Mouse (Mus musculus) NIH3T3 (cell line): ENCODE measurements at regions not wholly inside any gene's neighbourhood (a gene's known extent, or its start where the extent isn't known, plus 50 kb on each side); places are given as distances from the start of the nearest gene placed in this dataset.

ENCODE experiments used
- DNase-seq: peaks from one replicate; pipeline ENCODE4 v3.0.0-alpha.2; 2012; ENCODE audit warnings: low read depth

DNA sequence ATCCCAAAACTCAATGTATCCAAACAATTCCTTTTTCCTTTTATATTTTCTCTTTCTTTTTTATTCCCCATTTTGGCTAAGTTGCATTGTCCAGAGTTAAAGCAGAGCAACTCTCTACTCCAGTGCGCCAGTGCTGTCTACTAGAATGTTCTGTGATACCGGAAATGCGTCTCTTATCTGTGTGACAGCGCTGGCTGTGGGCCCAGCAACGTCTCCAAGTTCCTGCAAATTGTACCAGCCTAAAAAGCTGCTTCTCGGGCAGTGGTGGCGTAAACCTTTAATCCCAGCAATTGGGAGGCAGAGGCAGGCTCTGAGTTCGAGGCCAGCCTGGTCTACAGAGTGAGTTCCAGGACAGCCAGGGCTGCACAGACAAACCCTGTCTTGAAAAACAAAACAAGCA lies 59.4 kb downstream of the Cox18 start:
- no peak for DNase-seq

DNA sequence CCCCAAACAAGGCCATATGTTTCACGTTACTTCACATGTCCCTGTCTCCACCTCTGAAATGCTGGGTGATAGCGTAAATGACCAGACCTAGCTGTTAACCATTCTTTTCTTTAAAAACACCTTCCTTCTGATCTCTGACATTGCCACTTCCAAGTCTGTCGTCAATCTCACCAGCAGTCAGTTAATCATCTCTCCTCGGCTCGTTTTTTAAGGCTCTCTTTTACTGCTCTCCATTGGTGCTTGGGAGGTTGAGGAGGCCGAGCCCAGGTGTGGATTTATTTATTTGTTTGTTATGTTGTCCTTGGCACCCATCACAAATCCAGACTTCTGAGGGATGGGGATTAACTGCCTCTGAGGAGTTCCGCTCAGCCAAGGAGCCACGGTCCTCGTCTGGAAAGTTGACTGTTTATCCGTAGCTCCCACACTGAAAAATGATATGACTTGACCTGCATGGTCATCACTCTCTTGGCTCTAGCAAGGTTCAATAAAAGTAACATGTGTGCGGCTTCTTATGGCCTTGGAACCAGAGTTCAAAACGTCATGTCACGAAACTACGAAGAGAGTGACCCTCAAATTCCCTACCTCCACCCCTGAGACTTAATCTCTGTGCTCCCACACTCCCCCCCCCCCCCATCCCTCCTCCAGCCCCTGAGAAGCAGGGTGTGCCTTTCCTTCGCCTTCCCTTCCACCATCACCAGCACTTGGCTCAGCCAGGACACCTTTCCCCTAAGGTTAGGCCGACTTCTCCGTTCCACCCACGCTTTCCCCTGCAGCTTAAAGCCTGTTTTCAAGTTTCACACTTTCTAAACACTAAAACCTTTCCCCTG lies 60.6 kb downstream of the Cox18 start:
- DNase-seq = no peak

- no peak for DNase-seq
Measured at GRCm38 (mm10) chr5:90160281-90160680, 63.5 kb downstream of the Cox18 start.

DNA sequence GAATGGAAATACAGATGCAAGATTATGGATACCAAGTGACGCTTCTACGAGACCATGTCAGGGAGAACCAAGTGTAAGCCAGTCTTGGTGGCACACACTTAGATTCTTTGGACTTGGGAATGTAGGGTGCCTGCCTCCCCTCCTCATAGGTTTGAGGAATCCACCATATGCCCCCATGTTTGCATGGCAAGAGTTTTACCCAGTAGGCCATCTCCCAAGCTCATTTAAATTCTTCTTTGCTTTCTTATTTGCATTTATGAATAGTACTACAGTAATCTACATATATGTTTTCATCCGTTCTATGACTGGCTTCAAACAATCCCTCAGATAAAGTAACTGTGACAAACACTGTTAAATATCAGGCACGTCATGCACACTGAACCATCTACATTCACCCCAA lies 67.3 kb downstream of the Cox18 start:
- no peak for DNase-seq

- DNase-seq = no peak
Measured at GRCm38 (mm10) chr5:90149611-90150532, 73.9 kb downstream of the Cox18 start.

- DNase-seq = no peak
Measured at GRCm38 (mm10) chr5:90135971-90136370, 87.8 kb downstream of the Cox18 start.

DNA sequence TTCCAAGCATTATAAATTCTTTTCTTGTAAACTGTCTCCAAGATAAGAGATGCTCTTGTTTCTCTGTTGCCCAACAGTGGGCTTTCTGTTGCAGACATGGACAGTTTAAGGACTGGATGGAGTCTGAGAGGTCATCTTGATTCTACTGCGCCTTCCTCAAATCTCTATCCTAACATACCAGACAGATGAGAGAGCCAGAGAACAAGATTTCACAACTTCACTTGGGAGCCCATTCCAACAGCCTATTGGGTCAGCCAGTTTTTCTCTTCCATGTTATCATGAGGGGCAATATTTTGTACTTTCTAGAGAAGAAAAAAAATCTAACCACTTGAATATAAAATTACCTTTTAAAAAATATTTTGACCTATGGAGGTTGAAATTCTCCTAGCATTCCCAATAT lies 116.8 kb downstream of the Cox18 start:
- no peak for DNase-seq

DNA sequence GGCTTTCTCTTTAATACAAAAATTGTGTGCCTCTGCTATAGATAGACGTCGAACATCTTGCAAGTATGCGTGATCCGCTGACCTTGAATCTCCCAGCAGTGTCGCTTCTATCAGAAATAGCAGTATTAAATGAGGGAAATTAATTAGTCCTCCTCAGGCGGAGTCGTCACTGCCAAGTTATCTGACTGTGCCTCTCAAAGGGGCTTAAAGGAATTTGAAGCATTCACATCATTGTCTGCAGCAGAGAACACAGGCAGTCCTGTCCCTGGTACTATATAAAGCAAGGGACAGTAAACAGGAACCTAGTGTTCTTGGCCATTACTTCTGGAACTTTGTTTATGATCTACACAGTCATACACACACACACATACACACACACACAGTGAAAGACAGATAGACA lies 119.1 kb downstream of the Cox18 start:
- DNase-seq = no peak

DNA sequence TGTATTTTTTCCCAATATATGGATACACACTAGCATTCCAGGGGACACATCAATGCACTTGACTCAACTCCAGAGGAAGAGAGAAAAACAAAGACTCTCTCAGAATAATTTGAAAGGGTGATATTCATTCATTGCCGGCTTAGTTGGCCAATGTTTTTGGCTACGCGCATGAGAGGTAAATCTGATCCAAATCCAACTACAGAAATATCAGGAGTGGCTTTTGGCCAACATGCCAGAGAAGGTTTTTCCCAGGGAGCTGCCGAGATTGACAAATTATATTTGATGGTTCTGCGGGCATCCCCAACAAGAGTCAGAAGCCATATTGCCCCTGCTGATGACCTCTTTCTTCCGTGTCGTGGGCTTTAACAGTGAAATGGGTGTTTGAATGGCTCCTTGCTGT lies 135.3 kb downstream of the Cox18 start:
- DNase-seq = no peak

DNA sequence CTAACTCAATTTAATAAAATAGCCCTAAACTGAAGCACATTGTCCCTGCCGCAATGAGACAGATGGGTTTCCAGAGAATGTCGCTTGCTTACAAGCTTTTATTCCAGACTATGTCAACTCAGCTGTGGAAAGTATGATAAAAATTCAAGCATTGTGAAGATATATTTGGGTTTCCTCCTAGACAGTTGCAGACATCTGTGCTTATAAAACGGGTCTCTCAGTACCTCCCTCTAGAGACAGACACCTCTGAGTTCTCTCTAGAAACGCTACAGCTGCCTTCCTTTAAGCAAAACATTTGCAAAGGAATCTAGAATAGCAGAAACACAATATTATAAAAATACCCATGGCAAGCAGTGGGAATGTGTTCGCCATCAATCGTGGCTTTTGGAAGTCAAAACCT lies 137.3 kb downstream of the Cox18 start:
- no peak for DNase-seq

- no peak for DNase-seq
Measured at GRCm38 (mm10) chr5:90077025-90077536, 146.7 kb downstream of the Cox18 start.

- no peak for DNase-seq
Measured at GRCm38 (mm10) chr5:90075629-90076349, 148.0 kb downstream of the Cox18 start.

- DNase-seq = no peak
Measured at GRCm38 (mm10) chr5:90071806-90072205, 152.0 kb downstream of the Cox18 start.

- DNase-seq = no peak
Measured at GRCm38 (mm10) chr5:90068601-90069000, 155.2 kb downstream of the Cox18 start.

- no peak for DNase-seq
Measured at GRCm38 (mm10) chr5:90067817-90068216, 156.0 kb downstream of the Cox18 start.

GRCm38 (mm10) chr5:90065884-90066615 lies 157.8 kb downstream of the Cox18 start:
- DNase-seq = no peak

DNA sequence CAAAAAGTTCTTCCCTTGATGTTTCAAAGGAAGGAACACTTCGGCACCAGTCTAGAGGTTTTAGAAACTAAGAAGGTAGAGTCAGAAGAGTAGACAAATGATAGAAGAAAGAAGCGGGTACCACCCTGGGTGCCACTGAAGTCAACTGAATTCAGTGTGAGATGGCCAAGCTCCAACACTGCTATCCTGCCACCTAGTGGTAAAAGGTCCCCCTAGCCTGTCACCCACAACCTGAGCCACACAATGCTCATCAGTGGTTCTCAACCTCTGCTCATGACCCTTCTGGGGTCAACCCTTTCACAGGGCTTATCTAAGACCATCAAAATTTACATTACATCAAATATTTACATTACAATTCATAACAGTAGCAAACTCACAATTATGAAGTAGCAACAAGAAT lies 168.1 kb downstream of the Cox18 start:
- no peak for DNase-seq

- DNase-seq = no peak
Measured at GRCm38 (mm10) chr5:90052516-90052915, 169.4 kb upstream of the Adamts3 start.

DNA sequence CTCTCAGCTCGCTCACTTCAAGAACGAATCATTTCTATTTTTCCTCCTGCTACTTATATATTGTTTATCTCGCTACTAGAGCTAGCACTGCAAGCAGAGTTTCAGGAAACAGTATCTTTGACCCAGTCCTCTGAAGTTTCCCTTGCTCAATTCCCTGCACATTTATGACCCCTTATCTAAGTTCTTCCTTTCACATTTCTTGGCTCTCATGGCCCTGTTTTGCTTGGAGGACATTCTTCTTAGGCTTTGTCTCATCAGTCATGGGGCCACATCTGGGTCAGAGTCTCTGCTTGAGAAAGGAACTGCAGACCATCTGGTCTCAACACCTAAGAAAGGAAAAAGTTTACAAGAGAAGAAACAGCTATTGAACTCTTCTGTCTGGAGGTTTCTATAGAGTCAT lies 166.7 kb upstream of the Adamts3 start:
- DNase-seq = no peak

- no peak for DNase-seq
Measured at GRCm38 (mm10) chr5:90042781-90043180, 159.6 kb upstream of the Adamts3 start.

- DNase-seq = no peak
Measured at GRCm38 (mm10) chr5:90033103-90033502, 150.0 kb upstream of the Adamts3 start.

- DNase-seq = no peak
Measured at GRCm38 (mm10) chr5:90030737-90031136, 147.6 kb upstream of the Adamts3 start.
